Mouse (Mus musculus) mouse trophoblast stem cell (cell line): ENCODE measurements at regions not wholly inside any gene's neighbourhood (a gene's known extent, or its start where the extent isn't known, plus 50 kb on each side); places are given as distances from the start of the nearest gene placed in this dataset.

Source experiments
- in situ Hi-C, 2 experiments: fragments of 300-500 bp; cut with MseI, MboI; formaldehyde crosslinking; loops; 2 replicates in 1 of 2; 3 replicates in 1 of 2; pipeline ENCODE4 v1.15.1; 2025

- in situ Hi-C loops, result no loop called here
Measured at GRCm38 (mm10) chr3:131698070-131698750, 133.6 kb downstream of the Papss1 start.

GRCm38 (mm10) chr3:131703134-131703533 is 138.6 kb downstream of the Papss1 start:
- in situ Hi-C loops, result no loop called here

GRCm38 (mm10) chr3:131713532-131713931 is 149.0 kb downstream of the Papss1 start:
- in situ Hi-C loops, result no loop called here

- in situ Hi-C loops, result no loop called here
Measured at GRCm38 (mm10) chr3:131718761-131719160, 154.2 kb downstream of the Papss1 start.

- in situ Hi-C loops, result no loop called here
Measured at GRCm38 (mm10) chr3:131728618-131729017, 164.1 kb downstream of the Papss1 start.

- in situ Hi-C loops, result no loop called here
Measured at GRCm38 (mm10) chr3:131734226-131734625, 169.7 kb downstream of the Papss1 start.

GRCm38 (mm10) chr3:131737461-131737860 is 172.9 kb downstream of the Papss1 start:
- in situ Hi-C loops, result no loop called here

GRCm38 (mm10) chr3:131737953-131738598 is 173.5 kb downstream of the Papss1 start:
- in situ Hi-C loops, result no loop called here

- in situ Hi-C loops, result no loop called here
Measured at GRCm38 (mm10) chr3:131755537-131755936, 191.0 kb downstream of the Papss1 start.

GRCm38 (mm10) chr3:131756126-131756525 is 191.6 kb downstream of the Papss1 start:
- in situ Hi-C loops, result no loop called here

GRCm38 (mm10) chr3:131769976-131770375 is 205.4 kb downstream of the Papss1 start:
- in situ Hi-C loops, result no loop called here

GRCm38 (mm10) chr3:131770486-131770885 is 205.9 kb downstream of the Papss1 start:
- in situ Hi-C loops, result no loop called here

GRCm38 (mm10) chr3:131771863-131772546 is 207.4 kb downstream of the Papss1 start:
- in situ Hi-C loops, result no loop called here

GRCm38 (mm10) chr3:131772593-131772992 is 208.0 kb downstream of the Papss1 start:
- in situ Hi-C loops, result no loop called here

GRCm38 (mm10) chr3:131775431-131775830 is 210.9 kb downstream of the Papss1 start:
- in situ Hi-C loops, result no loop called here

GRCm38 (mm10) chr3:131776650-131777049 is 212.1 kb downstream of the Papss1 start:
- in situ Hi-C loops, result no loop called here

GRCm38 (mm10) chr3:131779803-131780202 is 215.2 kb downstream of the Papss1 start:
- in situ Hi-C loops, result no loop called here

- in situ Hi-C loops, result no loop called here
Measured at GRCm38 (mm10) chr3:131785524-131785923, 221.0 kb downstream of the Papss1 start.

- in situ Hi-C loops, result no loop called here
Measured at GRCm38 (mm10) chr3:131788321-131788720, 223.8 kb downstream of the Papss1 start.

GRCm38 (mm10) chr3:131789177-131789576 is 224.6 kb downstream of the Papss1 start:
- in situ Hi-C loops, result no loop called here

- in situ Hi-C loops, result no loop called here
Measured at GRCm38 (mm10) chr3:131794056-131794455, 229.5 kb downstream of the Papss1 start.

GRCm38 (mm10) chr3:131795108-131796005 is 230.8 kb downstream of the Papss1 start:
- in situ Hi-C loops, result no loop called here
